Mouse (Mus musculus) hindbrain, postnatal 0 days (tissue): ENCODE measurements around the gene Epn2. TPM values are rescaled to one million over a fixed set of nuclear protein-coding genes. Genes with fewer than 3 reads are reported as not detected.

Experiments
- ATAC-seq: fragments of 200-750 bp; cut with Nextera tagmentation; 2 replicates; pipeline ENCODE4 v1.8.0; 2017; ENCODE audit warnings: mild to moderate bottlenecking, moderate TSS enrichment, moderate library complexity
- DNase-seq: peaks from one replicate; pipeline ENCODE4 v3.0.0-alpha.2; 2015; ENCODE audit warnings: low spot score
- H3K27ac ChIP-seq: fragments of 300-500 bp; sonication (generic); 2 replicates; pipeline ENCODE4 v1.5.1; 2014; ENCODE audit warnings: mild to moderate bottlenecking
- H3K27me3 ChIP-seq: fragments of 300-500 bp; sonication (generic); 2 replicates; pipeline ENCODE4 v1.6.1; 2014; ENCODE audit warnings: low read length, mixed read lengths; ENCODE audit not compliant: insufficient read depth
- H3K36me3 ChIP-seq: fragments of 300-500 bp; sonication (generic); 2 replicates; pipeline ENCODE4 v1.6.1; 2014; ENCODE audit warnings: low read length, mixed read lengths; ENCODE audit not compliant: insufficient read depth
- H3K4me1 ChIP-seq: fragments of 300-500 bp; sonication (generic); 2 replicates; pipeline ENCODE4 v1.6.1; 2014; ENCODE audit warnings: antibody characterized with exemption, low read length, mixed read lengths; ENCODE audit not compliant: insufficient read depth
- H3K4me2 ChIP-seq: fragments of 300-500 bp; sonication (generic); 2 replicates; pipeline ENCODE4 v1.6.1; 2014; ENCODE audit warnings: low read depth, mild to moderate bottlenecking, low read length, moderate library complexity, mixed read lengths
- H3K4me3 ChIP-seq: fragments of 300-500 bp; sonication (generic); 2 replicates; pipeline ENCODE4 v1.5.1; 2014; ENCODE audit warnings: low read length
- H3K9ac ChIP-seq: fragments of 300-500 bp; sonication (generic); replicated peaks from 2 replicates; pipeline ENCODE4 v1.6.1; 2014; ENCODE audit warnings: mild to moderate bottlenecking, low read length, moderate library complexity, mixed read lengths
- H3K9me3 ChIP-seq: fragments of 300-500 bp; sonication (generic); 2 replicates; pipeline ENCODE4 v1.6.1; 2016; ENCODE audit warnings: low read length, mixed read lengths
- CTCF ChIP-seq: IDR thresholded peaks from 2 replicates; pipeline ENCODE4 v1.5.1; 2016; ENCODE audit warnings: antibody characterized with exemption, control low read depth, low read depth
- WGBS: fragments of 180-500 bp; shearing (Covaris S2); extraction: QIAGEN DNeasy Blood & Tissue Kit; methylation state at CpG from one replicate; pipeline ENCODE4 v1.1.7; 2014; 5-methylcytosine and 5-hydroxymethylcytosine counted together
- polyA plus RNA-seq: library from polyadenylated mRNA; unstranded; fragments of >200 nt; fragmentation: Nextera tagmentation; extraction: Ambion mirVana; gene quantifications from 2 replicates; pipeline ENCODE4 v1.2.1, GENCODE M21; 2015
- total RNA-seq: library from RNA; depleted of rRNA; stranded (reverse); fragments of >200 nt; gene quantifications from 2 replicates; pipeline ENCODE4 v1.2.3, GENCODE M21; 2014; rRNA removed

The Epn2 gene
- 76.4 and 84.2 TPM in 2 replicates for total RNA-seq
- 56.1 and 59.9 TPM in 2 replicates for polyA plus RNA-seq

- under 1% methylated on average over 45 of the region's 93 CpGs for WGBS
Measured at GRCm38 (mm10) chr11:61578983-61579877, at the start of gene Epn2. TSS of gene Epn2 (minus strand) at chr11:61579687.

GRCm38 (mm10) chr11:61626509-61626908 lies 47.0 kb upstream of the Epn2 start:
- no peak for ATAC-seq

More at GRCm38 (mm10) chr11:61578983-61579877, at the start of gene Epn2:
- H3K4me3 ChIP-seq = peak within 1 kb of the TSS; percentile 86
- H3K4me1 ChIP-seq = peaks cover 18% of the 10 kb centered on the region
- peak; percentile 90 for DNase-seq
- H3K27ac ChIP-seq = peak within 1 kb of the TSS; percentile 80
- H3K27me3 ChIP-seq = no peaks in the 10 kb centered on the region
- no peaks in the 10 kb centered on the region for H3K36me3 ChIP-seq
- peak within 1 kb of the TSS; percentile 91 for H3K9ac ChIP-seq
- H3K9me3 ChIP-seq = no peaks in the 10 kb centered on the region
- peak; percentile 38; the same call in 1 of the 2 replicates for TF ChIP-seq CTCF
- ATAC-seq = peak; percentile 91
- peak within 1 kb of the TSS; percentile 73 for H3K4me2 ChIP-seq

GRCm38 (mm10) chr11:61625136-61625535 lies 45.6 kb upstream of the Epn2 start:
- Histone ChIP-seq H3K4me1 (no peaks in the 10 kb centered on the region), H3K9me3 (no peaks in the 10 kb centered on the region), H3K27ac (no peak overlapping the region), H3K9ac (no peak overlapping the region), H3K36me3 (no peaks in the 10 kb centered on the region), H3K27me3 (no peaks in the 10 kb centered on the region), H3K4me2 (no peak overlapping the region), H3K4me3 (no peak overlapping the region)
- 75% methylated on average over 7 of the region's 7 CpGs for WGBS
- DNase-seq (no peak), ATAC-seq (no peak)
- no peak for TF ChIP-seq CTCF

More at GRCm38 (mm10) chr11:61626509-61626908, 47.0 kb upstream of the Epn2 start:
- Histone ChIP-seq H3K4me3 (no peak overlapping the region), H3K9ac (no peak overlapping the region), H3K4me1 (no peaks in the 10 kb centered on the region), H3K27ac (no peak overlapping the region), H3K9me3 (no peaks in the 10 kb centered on the region), H3K27me3 (no peaks in the 10 kb centered on the region), H3K4me2 (no peak overlapping the region), H3K36me3 (no peaks in the 10 kb centered on the region)
- DNase-seq = no peak
- TF ChIP-seq CTCF = no peak
- 89% methylated on average over 1 of the region's 1 CpGs for WGBS

- Histone ChIP-seq H3K9ac (no peak overlapping the region), H3K27me3 (no peaks in the 10 kb centered on the region), H3K4me2 (peak overlapping the region; percentile 72), H3K9me3 (no peaks in the 10 kb centered on the region), H3K36me3 (no peaks in the 10 kb centered on the region), H3K4me3 (peak overlapping the region; percentile 38; the same call in 1 of the 2 replicates), H3K27ac (no peak overlapping the region), H3K4me1 (peaks cover 3% of the 10 kb centered on the region)
- ATAC-seq (no peak), DNase-seq (no peak)
- WGBS = 61% methylated on average over 8 of the region's 8 CpGs
- no peak for TF ChIP-seq CTCF
Measured at GRCm38 (mm10) chr11:61620762-61621161, 41.3 kb upstream of the Epn2 start.

- WGBS = under 1% methylated on average over 16 of the region's 17 CpGs
Measured at GRCm38 (mm10) chr11:61620254-61620670, 40.8 kb upstream of the Epn2 start.

GRCm38 (mm10) chr11:61619791-61620241 lies 40.3 kb upstream of the Epn2 start:
- Histone ChIP-seq H3K4me1 (peaks cover 7% of the 10 kb centered on the region), H3K9me3 (no peaks in the 10 kb centered on the region), H3K9ac (0 out of 2 replicates have a peak overlapping the region, but pooled peaks have one; percentile 30), H3K4me2 (peak overlapping the region; percentile 72), H3K4me3 (peak overlapping the region; percentile 38), H3K27ac (peak overlapping the region; percentile 32; the same call in 1 of the 2 replicates), H3K36me3 (no peaks in the 10 kb centered on the region), H3K27me3 (no peaks in the 10 kb centered on the region)
- ATAC-seq (peak; percentile 67), DNase-seq (peak; percentile 82)
- peak; percentile 63 for TF ChIP-seq CTCF
- under 1% methylated on average over 17 of the region's 17 CpGs for WGBS

More at GRCm38 (mm10) chr11:61620254-61620670, 40.8 kb upstream of the Epn2 start:
- Histone ChIP-seq H3K27ac (0 out of 2 replicates have a peak overlapping the region, but pooled peaks have one; percentile 32), H3K9me3 (no peaks in the 10 kb centered on the region), H3K27me3 (no peaks in the 10 kb centered on the region), H3K9ac (0 out of 2 replicates have a peak overlapping the region, but pooled peaks have one; percentile 30), H3K4me2 (peak overlapping the region; percentile 72), H3K4me1 (peaks cover 7% of the 10 kb centered on the region), H3K4me3 (peak overlapping the region; percentile 38), H3K36me3 (no peaks in the 10 kb centered on the region)
- peak; percentile 91 for TF ChIP-seq CTCF
- peak; percentile 81 for ATAC-seq
- DNase-seq = peak; percentile 89
